Mouse (Mus musculus): Measurements from ENCODE around the gene Cep57.

GRCm38 (mm10) chr9:13874359-13874758, 47.5 kb upstream of the Cep57 start:
- no peak for TF ChIP-seq POLR2A (IDR thresholded peaks at IDR 0.05; ENCODE audit: borderline replicate concordance, insufficient read depth, low read length)
- TF ChIP-seq CTCF (IDR thresholded peaks at IDR 0.05; ENCODE audit: borderline replicate concordance, insufficient read depth, low read depth, low read length) = 0 out of 2 replicates have a peak, but pooled peaks have one; percentile 3

Measured in cerebellum, adult 2 months (tissue).